Mouse (Mus musculus) kidney, embryonic 16.5 days (tissue): ENCODE measurements around the gene Shq1. TPM values are rescaled to one million over a fixed set of nuclear protein-coding genes. Genes with fewer than 3 reads are reported as not detected.

Experiments
- ATAC-seq: fragments of 200-750 bp; cut with Nextera tagmentation; 2 replicates; pipeline ENCODE4 v1.8.0; 2017; ENCODE audit warnings: moderate TSS enrichment; ENCODE audit not compliant: low FRiP score, low TSS enrichment
- H3K27ac ChIP-seq: fragments of 300-500 bp; sonication (generic); 2 replicates; pipeline ENCODE4 v1.5.1; 2014; ENCODE audit warnings: low read length
- H3K27me3 ChIP-seq: fragments of 300-500 bp; sonication (generic); 2 replicates; pipeline ENCODE4 v1.6.1; 2014; ENCODE audit warnings: low read length, control low read depth, mixed read lengths; ENCODE audit not compliant: insufficient read depth
- H3K36me3 ChIP-seq: fragments of 300-500 bp; sonication (generic); 2 replicates; pipeline ENCODE4 v1.6.1; 2014; ENCODE audit warnings: low read length, control low read depth, mixed read lengths; ENCODE audit not compliant: insufficient read depth
- H3K4me1 ChIP-seq: fragments of 300-500 bp; sonication (generic); 2 replicates; pipeline ENCODE4 v1.6.1; 2014; ENCODE audit warnings: low read length, control low read depth, mixed read lengths; ENCODE audit not compliant: insufficient read depth
- H3K4me2 ChIP-seq: fragments of 300-500 bp; sonication (generic); replicated peaks from 2 replicates; pipeline ENCODE4 v1.6.1; 2014; ENCODE audit warnings: low read depth, low read length
- H3K4me3 ChIP-seq: fragments of 300-500 bp; sonication (generic); 2 replicates; pipeline ENCODE4 v1.5.1; 2014; ENCODE audit warnings: mild to moderate bottlenecking, low read length
- H3K9ac ChIP-seq: fragments of 300-500 bp; sonication (generic); replicated peaks from 2 replicates; pipeline ENCODE4 v1.6.1; 2014; ENCODE audit warnings: low read length
- H3K9me3 ChIP-seq: fragments of 300-500 bp; sonication (generic); 2 replicates; pipeline ENCODE4 v1.6.1; 2016; ENCODE audit warnings: low read length, control low read depth
- WGBS: fragments of 180-500 bp; shearing (Covaris S2); extraction: QIAGEN DNeasy Blood & Tissue Kit; methylation state at CpG from one replicate; pipeline ENCODE4 v1.1.7; 2014; 5-methylcytosine and 5-hydroxymethylcytosine counted together
- polyA plus RNA-seq: library from polyadenylated mRNA; unstranded; fragments of >200 nt; fragmentation: Nextera tagmentation; extraction: Ambion mirVana; gene quantifications from 2 replicates; pipeline ENCODE4 v1.2.1, GENCODE M21; 2015

The Shq1 gene
- polyA plus RNA-seq, 1 experiment from 2014 or later, result 20.8 TPM

DNA sequence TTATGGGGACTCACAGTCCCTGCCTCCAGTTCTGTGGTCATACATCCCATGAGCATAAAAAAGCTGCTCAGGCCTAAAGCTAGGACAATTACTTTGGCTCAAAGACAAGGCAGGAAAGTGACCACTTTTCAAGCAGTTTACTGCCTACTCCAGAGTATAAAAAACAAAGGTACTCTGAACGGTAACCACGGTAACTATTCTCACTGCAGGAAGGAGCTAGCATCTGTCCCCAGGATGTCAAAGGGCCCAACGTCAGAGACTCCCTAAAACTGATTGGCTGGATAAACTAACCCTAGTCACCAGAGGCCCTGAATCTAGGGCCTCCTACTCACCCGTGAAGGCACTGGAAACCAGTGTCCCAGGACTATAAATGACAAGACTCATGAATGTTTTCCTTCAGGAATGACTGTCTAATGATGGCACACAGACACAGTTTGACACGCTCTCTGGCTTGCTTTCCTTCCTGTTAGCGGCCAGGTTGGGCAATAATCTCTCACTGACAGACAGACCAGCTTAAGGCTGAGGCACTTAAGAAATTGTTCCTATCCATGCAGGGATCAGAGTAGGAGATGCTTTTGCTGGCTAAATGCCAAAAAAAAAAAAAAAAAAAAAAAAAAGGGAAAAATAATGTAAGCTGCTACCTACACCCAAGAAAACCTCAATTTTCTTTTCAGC, 57.2 kb downstream of the Shq1 start:
- H3K4me2 ChIP-seq, result no peak overlapping the region
- ATAC-seq, result peak; percentile 46; the same call in 1 of the 2 replicates
- H3K9ac ChIP-seq, result no peak overlapping the region
- H3K4me1 ChIP-seq, result no peaks in the 10 kb centered on the region
- H3K4me3 ChIP-seq, result no peak overlapping the region
- H3K36me3 ChIP-seq, result 0 out of 2 replicates have a peak, but pooled peaks cover 6% of the 10 kb centered on the region
- H3K27me3 ChIP-seq, result no peaks in the 10 kb centered on the region
- no peaks in the 10 kb centered on the region for H3K9me3 ChIP-seq
- 43% methylated on average over 6 of the region's 6 CpGs for WGBS
- no peak overlapping the region for H3K27ac ChIP-seq

- H3K9me3 ChIP-seq, result no peaks in the 10 kb centered on the region
- no peaks in the 10 kb centered on the region for H3K4me1 ChIP-seq
- WGBS, result 83% methylated on average over 7 of the region's 7 CpGs
- peaks cover 6% of the 10 kb centered on the region; the same call in 1 of the 2 replicates for H3K36me3 ChIP-seq
- H3K9ac ChIP-seq, result no peak overlapping the region
- H3K27me3 ChIP-seq, result no peaks in the 10 kb centered on the region
- H3K4me2 ChIP-seq, result no peak overlapping the region
- no peak overlapping the region for H3K4me3 ChIP-seq
- ATAC-seq, result no peak
- H3K27ac ChIP-seq, result no peak overlapping the region
Observed at GRCm38 (mm10) chr6:100610897-100611575, 59.9 kb downstream of the Shq1 start.

DNA sequence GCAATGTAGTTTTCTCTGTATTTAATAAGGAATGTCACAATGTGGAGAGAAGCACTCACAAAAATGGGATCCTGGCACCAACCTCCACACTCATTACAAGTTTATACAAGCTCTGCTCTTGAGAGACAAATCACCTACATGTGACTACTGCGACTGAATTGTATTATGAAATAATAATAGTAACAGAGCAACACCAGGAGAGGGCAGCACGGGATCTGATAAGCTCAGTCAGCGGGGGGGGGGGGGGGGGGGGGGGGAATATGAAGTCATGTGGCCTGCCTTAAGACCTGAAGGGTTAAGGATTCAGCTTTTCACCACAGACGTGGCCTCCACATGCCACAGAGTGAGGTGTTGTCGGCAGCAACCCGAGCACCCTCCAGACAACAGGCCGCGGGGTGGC, 60.8 kb downstream of the Shq1 start:
- no peak overlapping the region for H3K9ac ChIP-seq
- no peak overlapping the region for H3K27ac ChIP-seq
- no peak for ATAC-seq
- H3K9me3 ChIP-seq, result no peaks in the 10 kb centered on the region
- H3K36me3 ChIP-seq, result peaks cover 2% of the 10 kb centered on the region; the same call in 1 of the 2 replicates
- 83% methylated on average over 7 of the region's 8 CpGs for WGBS
- H3K4me1 ChIP-seq, result no peaks in the 10 kb centered on the region
- no peak overlapping the region for H3K4me2 ChIP-seq
- no peaks in the 10 kb centered on the region for H3K27me3 ChIP-seq
- H3K4me3 ChIP-seq, result no peak overlapping the region

DNA sequence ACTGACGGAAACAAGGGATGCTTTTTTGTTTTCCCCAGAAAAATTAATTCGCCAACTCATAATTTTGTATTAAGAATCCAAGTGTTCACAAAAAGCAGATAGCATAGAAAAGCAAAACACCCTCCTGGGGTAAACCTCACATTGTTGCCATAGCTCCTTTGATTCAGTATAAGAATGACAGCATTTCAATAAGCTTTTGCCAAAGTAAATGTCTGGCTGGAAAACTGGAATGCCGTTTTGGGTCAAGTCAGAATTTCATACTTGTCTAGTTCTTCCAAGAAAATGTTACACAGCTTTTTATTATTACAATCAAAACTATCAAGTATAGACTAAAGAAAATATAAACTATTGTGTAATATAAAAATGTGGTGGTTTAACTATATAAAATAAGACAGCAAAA, 61.7 kb downstream of the Shq1 start:
- Histone ChIP-seq H3K36me3 (peaks cover 2% of the 10 kb centered on the region; the same call in 1 of the 2 replicates), H3K9me3 (no peaks in the 10 kb centered on the region), H3K27ac (no peak overlapping the region), H3K4me2 (no peak overlapping the region), H3K4me3 (no peak overlapping the region), H3K9ac (no peak overlapping the region), H3K4me1 (no peaks in the 10 kb centered on the region), H3K27me3 (no peaks in the 10 kb centered on the region)
- ATAC-seq, result no peak
- WGBS, result 88% methylated on average over 3 of the region's 3 CpGs

DNA sequence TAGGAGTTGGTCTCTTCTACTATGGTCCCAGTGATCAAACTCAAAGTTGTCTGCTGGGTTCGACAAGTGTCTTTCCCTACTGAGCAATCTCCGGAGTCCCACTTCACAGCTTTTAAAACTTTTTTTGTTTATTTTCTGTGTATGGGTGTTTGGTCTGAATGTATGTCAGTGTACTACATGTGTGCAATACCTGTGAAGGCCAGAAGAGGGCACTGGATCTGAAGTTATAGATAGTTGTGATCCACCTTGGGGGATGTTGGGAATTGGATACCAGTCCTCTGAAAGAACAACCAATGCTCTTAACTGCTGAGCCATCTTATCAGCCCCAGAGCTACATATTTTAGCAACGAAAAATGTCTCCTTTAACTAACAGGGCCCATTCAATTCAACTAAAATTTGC, 62.5 kb downstream of the Shq1 start:
- no peak overlapping the region for H3K27ac ChIP-seq
- no peak overlapping the region for H3K9ac ChIP-seq
- H3K4me2 ChIP-seq, result no peak overlapping the region
- 90% methylated on average over 3 of the region's 3 CpGs for WGBS
- H3K9me3 ChIP-seq, result no peaks in the 10 kb centered on the region
- H3K27me3 ChIP-seq, result no peaks in the 10 kb centered on the region
- H3K4me1 ChIP-seq, result no peaks in the 10 kb centered on the region
- H3K36me3 ChIP-seq, result peaks cover 2% of the 10 kb centered on the region; the same call in 1 of the 2 replicates
- no peak overlapping the region for H3K4me3 ChIP-seq
- no peak for ATAC-seq

GRCm38 (mm10) chr6:100606805-100607204, 64.2 kb downstream of the Shq1 start:
- no peak overlapping the region for H3K4me3 ChIP-seq
- no peak overlapping the region for H3K27ac ChIP-seq
- no peaks in the 10 kb centered on the region for H3K4me1 ChIP-seq
- no peak overlapping the region for H3K9ac ChIP-seq
- H3K27me3 ChIP-seq, result no peaks in the 10 kb centered on the region
- peaks cover 2% of the 10 kb centered on the region; the same call in 1 of the 2 replicates for H3K36me3 ChIP-seq
- ATAC-seq, result no peak
- H3K4me2 ChIP-seq, result no peak overlapping the region
- no peaks in the 10 kb centered on the region for H3K9me3 ChIP-seq
- 84% methylated on average over 4 of the region's 4 CpGs for WGBS

GRCm38 (mm10) chr6:100603702-100604101, 67.3 kb downstream of the Shq1 start:
- ATAC-seq, result no peak
- no peak overlapping the region for H3K9ac ChIP-seq
- no peaks in the 10 kb centered on the region for H3K27me3 ChIP-seq
- 82% methylated on average over 6 of the region's 6 CpGs for WGBS
- no peaks in the 10 kb centered on the region for H3K4me1 ChIP-seq
- H3K27ac ChIP-seq, result no peak overlapping the region
- H3K9me3 ChIP-seq, result no peaks in the 10 kb centered on the region
- H3K36me3 ChIP-seq, result no peaks in the 10 kb centered on the region; the same call in 1 of the 2 replicates
- H3K4me2 ChIP-seq, result no peak overlapping the region
- H3K4me3 ChIP-seq, result no peak overlapping the region

- Histone ChIP-seq H3K27me3 (no peaks in the 10 kb centered on the region), H3K27ac (no peak overlapping the region), H3K9ac (no peak overlapping the region), H3K9me3 (no peaks in the 10 kb centered on the region), H3K4me3 (no peak overlapping the region), H3K4me1 (no peaks in the 10 kb centered on the region), H3K36me3 (no peaks in the 10 kb centered on the region), H3K4me2 (no peak overlapping the region)
- no peak for ATAC-seq
- 88% methylated on average over 6 of the region's 6 CpGs for WGBS
Observed at GRCm38 (mm10) chr6:100601634-100602033, 69.3 kb downstream of the Shq1 start.

DNA sequence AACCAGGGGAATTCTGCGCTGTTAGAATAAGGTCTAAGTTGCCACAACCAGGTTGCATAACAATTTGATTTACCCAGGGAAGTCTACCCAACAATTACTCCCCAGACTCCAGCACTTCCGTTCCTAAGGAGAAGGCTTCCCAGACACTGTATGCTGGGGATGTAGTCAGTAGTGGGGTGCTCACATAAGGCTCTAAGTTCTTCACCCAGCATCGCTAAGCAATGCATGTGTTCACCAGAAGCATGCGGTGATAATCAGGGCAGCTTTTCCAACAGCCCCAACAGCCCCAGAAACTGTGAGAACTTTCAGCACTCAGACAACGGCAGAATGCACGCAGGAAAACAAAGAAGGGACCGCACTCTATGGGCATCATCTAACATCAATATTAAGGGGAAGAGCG, 77.1 kb downstream of the Shq1 start:
- WGBS, result 81% methylated on average over 8 of the region's 8 CpGs
- Histone ChIP-seq H3K36me3 (no peaks in the 10 kb centered on the region), H3K27me3 (no peaks in the 10 kb centered on the region), H3K4me1 (no peaks in the 10 kb centered on the region), H3K9me3 (no peaks in the 10 kb centered on the region), H3K27ac (no peak overlapping the region), H3K4me3 (no peak overlapping the region), H3K9ac (no peak overlapping the region), H3K4me2 (no peak overlapping the region)
- ATAC-seq, result no peak

DNA sequence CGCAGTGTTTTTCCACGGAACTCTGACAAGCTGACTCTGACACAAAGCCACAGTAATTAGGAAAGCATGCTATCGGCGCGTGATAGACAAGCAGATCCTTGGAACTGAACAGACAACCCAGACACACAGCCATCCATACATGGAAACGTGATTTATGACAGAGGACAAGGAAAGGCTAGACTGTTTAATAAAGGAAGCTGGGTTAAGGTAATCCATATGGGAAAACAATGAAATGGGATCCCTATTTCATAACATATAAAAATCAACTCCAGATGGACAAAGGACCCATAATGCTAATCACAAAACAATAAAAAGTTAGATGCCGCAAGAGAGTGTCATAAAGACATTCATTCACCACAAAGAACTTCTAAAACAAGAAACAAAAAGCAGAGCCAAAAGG, 78.0 kb downstream of the Shq1 start:
- Histone ChIP-seq H3K27ac (no peak overlapping the region), H3K4me1 (no peaks in the 10 kb centered on the region), H3K27me3 (no peaks in the 10 kb centered on the region), H3K4me2 (no peak overlapping the region), H3K4me3 (no peak overlapping the region), H3K36me3 (no peaks in the 10 kb centered on the region), H3K9me3 (no peaks in the 10 kb centered on the region), H3K9ac (no peak overlapping the region)
- WGBS, result 80% methylated on average over 7 of the region's 7 CpGs
- ATAC-seq, result no peak
